Comparison of ENCODE assay signal across 8 mouse cellular contexts in the genomic region with DNA sequence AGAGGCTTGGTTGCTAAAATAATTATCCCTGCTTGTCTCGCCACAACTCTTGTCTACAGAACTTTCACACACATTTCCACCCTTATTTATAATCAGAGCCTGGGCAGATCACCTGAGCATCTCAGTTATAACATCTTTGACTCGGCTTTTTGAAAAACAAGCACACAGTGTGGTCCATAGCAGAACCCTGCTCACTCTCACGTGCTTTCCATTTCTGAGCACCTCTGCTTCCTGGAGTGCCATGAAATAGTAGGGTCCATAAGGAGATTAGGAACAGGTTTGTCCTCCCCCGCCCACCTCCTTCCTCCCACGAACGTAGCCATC. TPM values are rescaled to one million over a fixed set of nuclear protein-coding genes. Genes with fewer than 3 reads are reported as not detected.
A peak's percentile ranks its signal among the peaks of the same experiment; 100 is the strongest.
DNase-seq lines count a peak whose midpoint lies in the region; ATAC-seq lines count a peak whose summit lies in the region.

No protein-coding gene starts in this region.

- peaks cover 26% of the 10 kb centered on the region for H3K27me3 ChIP-seq in neural tube, embryonic 11.5 days (ENCODE audit: control insufficient read depth, insufficient read depth, low read length)
- peaks cover 15% of the 10 kb centered on the region for H3K27me3 ChIP-seq in limb, embryonic 11.5 days (ENCODE audit: control insufficient read depth, insufficient read depth, low read length)
- H3K27me3 ChIP-seq in stomach, embryonic 14.5 days (ENCODE audit: control insufficient read depth, insufficient read depth, low read length): no peaks in the 10 kb centered on the region

- WGBS in neural tube, embryonic 11.5 days: 12% methylated on average over 6 of the region's 6 CpGs
- WGBS in limb, embryonic 11.5 days: 11% methylated on average over 6 of the region's 6 CpGs
- WGBS in stomach, embryonic 14.5 days: 23% methylated on average over 6 of the region's 6 CpGs

- H3K4me2 ChIP-seq in neural tube, embryonic 11.5 days (ENCODE audit: low read depth): peak overlapping the region; percentile 99
- peak overlapping the region; percentile 99 for H3K4me2 ChIP-seq in limb, embryonic 11.5 days (ENCODE audit: low read depth, severe bottlenecking)
- peak overlapping the region; percentile 96 for H3K4me2 ChIP-seq in stomach, embryonic 14.5 days (replicated peaks; ENCODE audit: low read depth, low read length)

- no peak; the same call in 1 of the 2 replicates for ATAC-seq in neural tube, embryonic 11.5 days (ENCODE audit: insufficient read depth, low FRiP score, low TSS enrichment)
- ATAC-seq in limb, embryonic 11.5 days (ENCODE audit: insufficient number of reproducible peaks, low FRiP score, low TSS enrichment, low read depth): no peak
- 0 out of 2 replicates have a peak, but pooled peaks have one; percentile 21 for ATAC-seq in stomach, embryonic 14.5 days (ENCODE audit: insufficient number of reproducible peaks, insufficient read depth, low FRiP score, low read depth)

- DNase-seq in cerebellum, adult 8-10 months: peak; percentile 41
- no peak for DNase-seq in cerebellum, postnatal 10 days
- DNase-seq in neural tube, embryonic 11.5 days (ENCODE audit: low spot score): no peak
- DNase-seq in neural tube, embryonic 10.5 days (ENCODE audit: extremely low spot score, low spot score): no peak
- no peak for DNase-seq in limb, embryonic 11.5 days (ENCODE audit: low spot score)
- DNase-seq in layer of hippocampus, adult 9-11 months: no peak
- no peak for DNase-seq in kidney, adult 18-20 months

- no peaks in the 10 kb centered on the region for H3K9me3 ChIP-seq in neural tube, embryonic 11.5 days (ENCODE audit: control insufficient read depth, low read length)
- H3K9me3 ChIP-seq in limb, embryonic 11.5 days (ENCODE audit: control insufficient read depth, low read length): no peaks in the 10 kb centered on the region
- no peaks in the 10 kb centered on the region for H3K9me3 ChIP-seq in stomach, embryonic 14.5 days (ENCODE audit: control insufficient read depth, low read depth, low read length)

- 0 out of 2 replicates have a peak, but pooled peaks cover 5% of the 10 kb centered on the region for H3K4me1 ChIP-seq in neural tube, embryonic 11.5 days (ENCODE audit: control insufficient read depth, insufficient read depth, low read length)
- peaks cover 6% of the 10 kb centered on the region; the same call in 1 of the 2 replicates for H3K4me1 ChIP-seq in limb, embryonic 11.5 days (ENCODE audit: control insufficient read depth, insufficient read depth, low read length)
- 0 out of 2 replicates have a peak, but pooled peaks cover 2% of the 10 kb centered on the region for H3K4me1 ChIP-seq in stomach, embryonic 14.5 days (ENCODE audit: control insufficient read depth, insufficient read depth, low read length)

- peak overlapping the region; percentile 65 for H3K4me3 ChIP-seq in neural tube, embryonic 11.5 days (ENCODE audit: low read depth, low read length)
- H3K4me3 ChIP-seq in limb, embryonic 11.5 days (ENCODE audit: low read depth, low read length): peak overlapping the region; percentile 61
- peak overlapping the region; percentile 64 for H3K4me3 ChIP-seq in stomach, embryonic 14.5 days (ENCODE audit: low read depth, low read length)

- no peak overlapping the region for H3K27ac ChIP-seq in neural tube, embryonic 11.5 days (ENCODE audit: low read depth, low read length)
- no peak overlapping the region for H3K27ac ChIP-seq in limb, embryonic 11.5 days (replicated peaks; ENCODE audit: low read depth, low read length)
- H3K27ac ChIP-seq in stomach, embryonic 14.5 days (ENCODE audit: low read length): no peak overlapping the region

- no peak overlapping the region for H3K9ac ChIP-seq in neural tube, embryonic 11.5 days (ENCODE audit: low read length)
- no peak overlapping the region for H3K9ac ChIP-seq in limb, embryonic 11.5 days (ENCODE audit: low read length)
- H3K9ac ChIP-seq in stomach, embryonic 14.5 days (replicated peaks; ENCODE audit: low read depth, low read length): 0 out of 2 replicates have a peak overlapping the region, but pooled peaks have one; percentile 34

- no peaks in the 10 kb centered on the region for H3K36me3 ChIP-seq in neural tube, embryonic 11.5 days (ENCODE audit: control insufficient read depth, insufficient read depth, low read length)
- no peaks in the 10 kb centered on the region for H3K36me3 ChIP-seq in limb, embryonic 11.5 days (ENCODE audit: control insufficient read depth, insufficient read depth, low read length)
- no peaks in the 10 kb centered on the region for H3K36me3 ChIP-seq in stomach, embryonic 14.5 days (ENCODE audit: control insufficient read depth, insufficient read depth, low read length)

RNA-seq across cellular contexts. Expression of a gene that starts 1.4 kb away (rescaled TPM):
- 0.18 and 0.32 TPM in 2 replicates for polyA plus RNA-seq in neural tube, embryonic 11.5 days (2014; fragmentation: Nextera tagmentation; extraction: Ambion mirVana)
- 0.09 and 0.11 TPM in 2 replicates for polyA plus RNA-seq in limb, embryonic 11.5 days (2014; fragmentation: Nextera tagmentation; extraction: Ambion mirVana)
- 4.3 and 4.5 TPM in 2 replicates for polyA plus RNA-seq in stomach, embryonic 14.5 days (2014; fragmentation: Nextera tagmentation; extraction: Ambion mirVana)

RNA-seq across cellular contexts. Expression of a gene that starts 15.3 kb away (rescaled TPM):
- 29.9 and 33.0 TPM in 2 replicates for polyA plus RNA-seq in neural tube, embryonic 11.5 days (2014; fragmentation: Nextera tagmentation; extraction: Ambion mirVana)
- polyA plus RNA-seq in limb, embryonic 11.5 days (2014; fragmentation: Nextera tagmentation; extraction: Ambion mirVana): 31.8 and 37.2 TPM in 2 replicates
- 30.0 and 34.1 TPM in 2 replicates for polyA plus RNA-seq in stomach, embryonic 14.5 days (2014; fragmentation: Nextera tagmentation; extraction: Ambion mirVana)
